Mouse (Mus musculus): Measurements from ENCODE around the gene Gm10722. TPM values are rescaled to one million over a fixed set of nuclear protein-coding genes. Genes with fewer than 3 reads are reported as not detected.

Gm10722 gene
- total RNA-seq, 2 experiments from 2014 or later: not detected

Small RNAs within 50 kb of the gene (microRNA-seq; reads per million reads assigned to microRNA genes)
- 0 reads per million in 2 experiments for gene Mir101c

Other genes with a start within 250 kb of the Gm10722 start
- gene Gm11168, start 2.4 kb downstream of the Gm10722 start, total RNA-seq (2021): not detected
- gene Gm10721, start 12.2 kb downstream of the Gm10722 start, total RNA-seq (2021): under 1 TPM in 1 of 2 experiments, not detected in 1; 0.93 TPM
- not detected for gene Gm10720, start 14.7 kb downstream of the Gm10722 start, total RNA-seq (2021)
- not detected for gene Gm10719, start 16.5 kb downstream of the Gm10722 start, total RNA-seq (2021)
- 1 to 10 TPM in 1 of 2 experiments, not detected in 1; 1.8 TPM for gene Gm10718, start 22.6 kb downstream of the Gm10722 start, total RNA-seq (2021)
- gene Gm10717, start 24.5 kb downstream of the Gm10722 start, total RNA-seq (2021): not detected
- not detected for gene Gm17535, start 33.7 kb downstream of the Gm10722 start, total RNA-seq (2021)
- not detected for gene Gm10715, start 36.0 kb downstream of the Gm10722 start, total RNA-seq (2021)